Mouse (Mus musculus) effector memory CD4-positive, alpha-beta T cell, adult 7 months (primary cell): Measurements from ENCODE around the gene Echs1. TPM values are rescaled to one million over a fixed set of nuclear protein-coding genes. Genes with fewer than 3 reads are reported as not detected.

Source experiments
- polyA plus RNA-seq: library from polyadenylated mRNA; unstranded; fragments of 100-300 nt; shearing (Covaris generic); gene quantifications from one replicate; pipeline ENCODE4 v1.2.1, GENCODE M21; 2017

Gene Echs1
- 28.5 TPM for polyA plus RNA-seq

DNA sequence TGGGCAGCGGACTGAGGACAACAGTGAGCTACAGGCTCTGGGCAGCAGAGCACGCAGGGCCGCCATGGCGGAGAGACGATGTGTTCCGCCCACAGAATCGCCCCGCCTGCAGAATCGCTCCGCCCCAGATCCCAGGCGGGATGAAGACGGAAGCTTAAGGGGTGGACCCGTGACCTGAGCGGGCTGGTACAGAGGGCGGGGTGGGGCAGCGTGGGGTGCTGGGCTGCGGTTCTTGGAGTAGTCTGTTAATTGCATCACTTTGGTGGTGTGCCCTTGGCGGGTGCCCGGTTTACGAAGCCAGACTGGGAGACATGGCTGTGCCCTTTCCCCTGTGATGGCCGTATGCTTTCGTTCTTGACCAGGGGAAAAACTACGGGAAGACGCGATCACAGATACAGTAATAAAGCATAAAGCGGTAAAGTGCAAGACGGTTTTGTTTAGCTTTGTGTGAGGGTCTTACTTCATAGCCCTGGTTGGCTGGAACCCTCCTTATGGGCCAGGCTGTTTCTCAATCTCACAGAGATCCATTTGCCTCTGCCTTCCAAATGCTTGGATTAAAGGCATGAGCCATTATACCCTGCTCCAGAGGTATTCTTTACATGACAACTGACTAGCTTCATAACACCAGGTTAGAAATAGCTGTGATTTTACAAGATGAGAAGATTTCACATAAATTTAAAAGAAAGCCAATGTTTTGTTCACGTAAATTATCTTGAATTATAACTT lies at the start of gene Echs1:
Gene Echs1 (minus strand): TSS at position 148 of the 726 bp plus-strand sequence.

DNA sequence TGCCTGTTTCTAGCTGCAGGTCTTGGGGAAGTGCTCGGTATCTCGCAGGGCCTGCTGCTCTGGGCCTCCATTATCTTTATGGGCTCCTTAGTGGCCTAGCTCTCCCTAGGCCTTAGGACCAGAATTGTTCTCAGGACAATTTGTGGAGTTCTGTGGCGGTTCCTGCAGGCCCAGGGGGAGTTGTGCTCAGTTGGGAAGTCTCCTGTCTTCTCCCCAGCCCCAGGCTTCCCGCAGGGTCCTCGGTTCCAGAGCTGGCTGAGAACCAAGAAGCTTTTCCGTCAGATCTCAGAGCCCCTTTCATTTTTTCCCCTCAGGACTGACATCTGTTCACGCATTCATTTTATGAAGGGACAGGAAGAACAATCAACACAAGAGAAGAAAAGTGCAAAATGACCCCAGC lies 48.4 kb upstream of the Echs1 start, which contains the start of gene Olfr522:
Gene Olfr522 (minus strand): TSS at position 101 of the 400 bp plus-strand sequence.

DNA sequence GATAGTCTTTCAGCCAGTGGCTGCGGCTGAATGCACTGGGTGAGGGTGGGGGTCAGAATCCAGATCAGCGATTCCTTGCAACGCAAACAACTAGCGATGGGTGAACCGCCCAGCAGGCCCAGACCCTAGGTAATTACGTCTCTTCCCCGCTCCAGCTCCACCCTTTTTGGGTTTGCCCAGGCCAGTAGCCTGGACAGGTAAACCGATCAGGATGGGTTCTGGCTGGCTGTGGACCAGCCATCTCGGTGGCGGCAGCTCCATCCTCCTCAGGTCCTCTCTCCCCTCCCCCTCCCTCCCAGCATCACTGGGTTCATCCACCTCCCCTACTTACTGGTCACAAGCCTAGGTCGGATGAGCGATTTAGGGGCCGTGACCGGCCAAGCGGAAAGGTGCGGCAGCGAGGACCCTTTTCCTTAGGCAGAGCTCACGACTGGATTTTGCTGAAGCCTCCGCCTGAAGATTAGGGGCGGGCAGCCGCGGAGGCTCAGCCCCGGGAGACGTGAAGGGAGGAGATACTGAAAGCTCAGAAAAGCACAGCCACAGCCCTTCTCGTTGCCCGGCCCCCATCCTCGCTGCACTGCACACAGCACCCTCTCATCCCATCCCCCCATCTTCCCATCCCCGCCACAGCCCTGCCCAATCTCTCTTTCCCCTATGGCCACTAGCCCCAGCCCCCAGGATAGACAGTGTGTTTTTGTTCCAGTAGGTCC lies 38.1 kb upstream of the Echs1 start, which contains the start of gene Sprn:
Gene Sprn (minus strand): TSS at position 660 of the 710 bp plus-strand sequence.

DNA sequence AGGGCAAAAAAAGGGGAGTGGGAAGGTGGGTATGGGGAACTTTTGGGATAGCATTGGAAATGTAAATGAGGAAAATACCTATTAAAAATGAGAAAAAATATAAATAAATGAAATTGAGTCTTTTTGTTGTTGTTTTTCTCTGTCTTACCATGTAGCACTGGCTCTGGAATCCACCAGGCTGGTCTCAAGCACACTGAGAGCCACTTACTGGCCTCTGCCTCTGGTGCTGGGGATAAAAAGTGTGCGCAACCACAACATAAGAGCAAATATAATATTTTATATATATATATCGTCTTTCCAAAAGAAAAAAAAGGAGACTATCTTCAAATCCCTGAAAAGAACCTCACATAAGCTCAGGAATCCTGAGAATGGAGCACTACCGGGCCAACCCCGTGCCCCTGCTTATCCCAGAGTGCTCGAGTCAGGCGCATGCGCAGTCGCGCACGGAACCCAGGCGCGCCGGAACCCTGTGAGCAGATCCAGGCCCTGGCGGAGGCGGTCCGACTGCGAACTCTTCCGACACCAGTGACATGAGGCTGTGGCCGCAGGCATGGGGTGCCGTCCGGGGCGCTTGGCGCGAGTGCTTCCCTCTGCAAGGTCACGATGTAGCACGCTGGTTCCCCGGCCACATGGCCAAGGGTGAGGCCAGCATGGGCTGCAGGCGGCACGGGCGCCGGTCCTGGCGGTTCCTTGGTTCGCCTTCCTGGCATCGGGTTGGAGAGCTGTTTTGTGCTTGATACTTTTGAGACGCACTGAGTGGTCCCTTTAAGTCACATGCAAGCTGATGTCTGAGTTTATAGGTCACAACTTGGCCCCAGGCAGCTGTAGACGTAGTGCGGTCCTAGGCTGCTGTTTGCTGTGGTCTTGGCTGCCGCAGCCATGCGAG lies 21.1 kb upstream of the Echs1 start, which contains the start of gene Mtg1:
Gene Mtg1 (plus strand): TSS at position 430 of the 886 bp plus-strand sequence.

DNA sequence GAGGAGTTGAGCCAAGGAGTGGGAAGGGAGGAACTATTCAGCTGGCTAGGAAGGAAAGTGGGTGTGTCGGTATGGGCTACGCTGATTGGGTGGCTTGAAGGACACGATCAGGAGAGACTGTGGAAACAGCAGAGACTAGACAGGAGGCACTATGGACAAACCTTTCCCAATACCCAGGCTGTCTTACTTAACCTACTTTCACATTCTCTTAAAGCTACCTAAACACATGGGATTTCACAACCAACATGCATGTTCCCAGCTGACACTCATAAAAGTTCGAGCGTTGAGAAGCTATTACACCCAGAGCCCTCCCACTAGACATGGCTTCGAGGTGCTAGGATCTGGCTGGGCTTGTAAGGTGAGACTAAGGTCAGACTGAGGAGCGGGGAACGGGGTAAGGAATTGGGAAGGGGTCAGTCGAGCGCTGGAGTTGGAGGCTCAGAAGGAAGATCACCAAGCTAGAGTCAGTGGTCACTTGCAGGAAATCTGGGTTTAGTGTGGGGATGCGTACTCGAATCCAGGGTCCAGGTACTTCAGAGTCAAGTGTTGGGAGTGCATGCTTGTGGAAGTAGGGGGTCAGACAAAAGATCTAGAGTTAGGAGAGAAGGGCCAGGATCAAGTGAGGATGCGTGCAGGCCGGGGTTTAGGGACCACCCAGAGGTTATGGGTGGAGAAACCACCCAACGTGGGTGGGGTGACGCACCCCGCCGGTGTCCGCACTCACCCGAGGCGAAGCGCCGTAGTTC lies 520 bp downstream of the Echs1 start, which contains the start of gene Paox:
Gene Paox (plus strand): TSS at position 217 of the 746 bp plus-strand sequence.

DNA sequence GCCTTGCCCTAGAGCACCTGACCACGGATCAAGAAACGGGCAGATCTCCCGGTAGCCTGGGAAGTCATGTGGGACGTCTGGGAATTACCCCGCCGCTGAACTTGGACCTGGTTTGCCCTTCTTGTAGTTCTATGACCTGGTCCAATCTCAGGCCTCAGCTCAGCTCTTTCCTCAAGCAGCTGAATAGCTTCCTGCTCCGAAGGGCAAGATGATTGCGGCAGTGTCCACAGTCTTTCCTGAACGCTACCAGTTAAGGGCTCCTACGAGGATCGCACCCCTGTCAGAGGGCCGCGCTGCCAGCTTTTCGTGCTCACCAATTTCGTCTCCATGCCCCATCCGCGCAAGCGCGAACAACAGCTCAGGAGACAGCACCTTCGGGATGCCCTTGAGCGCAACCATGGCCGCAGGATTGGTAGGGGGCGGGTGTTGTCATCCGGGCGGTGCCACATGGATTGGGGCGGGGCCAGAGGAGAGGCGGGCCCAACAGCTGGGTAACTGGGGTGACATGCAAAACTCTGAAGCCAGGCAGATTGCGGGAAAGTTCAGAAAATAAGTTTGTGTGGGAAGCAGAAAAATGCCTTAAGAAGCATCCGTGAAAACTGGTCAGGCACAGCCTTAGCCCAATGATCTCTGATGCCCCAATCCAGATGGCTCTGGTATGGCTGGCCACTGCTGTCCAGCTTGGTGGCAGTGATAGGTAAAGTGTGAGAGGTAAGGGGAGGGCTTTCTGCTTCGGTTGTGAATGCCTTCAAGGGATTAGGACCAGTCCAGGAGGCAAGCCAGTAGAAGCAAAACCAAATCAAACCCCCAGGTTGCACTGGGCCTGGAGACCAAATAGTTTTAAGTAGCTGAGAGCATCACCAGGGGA lies 14.0 kb downstream of the Echs1 start, which contains the start of gene Fuom:
Gene Fuom (minus strand): TSS at position 449 of the 868 bp plus-strand sequence.

DNA sequence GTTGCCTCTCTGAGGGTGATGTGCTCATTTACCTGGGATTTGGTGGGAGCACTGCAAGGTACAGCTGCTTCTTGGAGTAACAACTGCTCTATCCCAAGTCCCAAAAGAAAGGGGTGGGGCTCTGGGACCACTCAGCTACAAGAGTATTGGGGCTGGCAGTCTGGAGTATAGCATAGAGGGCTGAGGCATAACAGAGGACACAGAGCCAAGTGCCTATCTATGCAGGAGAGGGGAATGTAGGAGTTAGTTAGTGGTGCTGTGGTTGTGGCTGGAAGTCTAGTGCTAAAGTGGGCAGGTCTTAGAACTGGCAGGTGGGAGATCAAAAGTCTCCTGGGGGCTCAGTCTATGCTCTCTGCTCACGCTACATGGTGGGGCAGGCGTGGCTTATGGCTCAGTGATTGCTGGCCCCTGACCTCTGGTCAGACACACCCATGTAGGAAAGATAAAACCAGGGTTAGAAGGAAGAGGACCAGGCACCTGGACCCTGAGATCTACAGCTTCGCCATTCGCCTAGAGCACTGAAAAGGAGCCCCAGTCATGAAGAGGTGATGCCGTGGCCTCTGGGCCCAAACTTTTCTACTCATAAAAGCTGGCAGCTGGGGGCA lies 23.2 kb downstream of the Echs1 start, which contains the start of gene Prap1:
Gene Prap1 (plus strand): TSS at position 472 of the 605 bp plus-strand sequence.

DNA sequence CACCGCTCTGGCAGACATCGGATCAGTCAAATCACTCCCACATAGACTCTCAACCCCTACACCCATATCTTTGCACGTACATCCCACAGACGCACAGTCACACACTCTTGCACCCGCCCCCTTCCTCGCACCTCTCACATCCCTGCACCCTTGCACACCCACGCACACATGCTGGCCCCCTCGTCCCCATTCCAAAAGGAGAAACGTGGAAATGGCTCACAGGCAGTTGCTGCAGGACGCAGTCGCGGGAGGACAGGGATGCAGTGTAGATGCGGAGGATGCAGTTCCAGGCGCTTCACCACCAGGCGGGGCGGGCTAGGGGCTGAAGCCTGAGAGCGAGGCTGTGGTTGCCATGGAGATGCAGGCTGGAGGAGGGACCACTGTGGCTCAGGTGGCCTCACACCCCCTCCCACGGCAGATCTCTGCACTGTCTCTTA lies 34.0 kb downstream of the Echs1 start, which contains the start of gene Caly:
Gene Caly (minus strand): TSS at position 307 of the 437 bp plus-strand sequence.

Other genes with a start within 250 kb of the Echs1 start
- 0.23 TPM for gene Kndc1, start 221.8 kb downstream of the Echs1 start, polyA plus RNA-seq
- gene Utf1, start 172.7 kb downstream of the Echs1 start, polyA plus RNA-seq: 21.0 TPM
- 1.9 TPM for gene 6430531B16Rik, start 137.7 kb downstream of the Echs1 start, polyA plus RNA-seq
- 22.3 TPM for gene Adam8, start 123.9 kb downstream of the Echs1 start, polyA plus RNA-seq
- 62.9 TPM for gene Zfp511, start 80.1 kb downstream of the Echs1 start, polyA plus RNA-seq
- gene Tubgcp2, start 79.8 kb downstream of the Echs1 start, polyA plus RNA-seq: 34.1 TPM
- gene Msx3, start 67.4 kb downstream of the Echs1 start, polyA plus RNA-seq: not detected
- gene Caly, start 33.9 kb downstream of the Echs1 start, polyA plus RNA-seq: not detected
- not detected for gene Prap1, start 23.1 kb downstream of the Echs1 start, polyA plus RNA-seq
- gene Fuom, start 14.0 kb downstream of the Echs1 start, polyA plus RNA-seq: 6.1 TPM
- gene Paox, start 677 bp downstream of the Echs1 start, polyA plus RNA-seq: 1.3 TPM
- 23.1 TPM for gene Mtg1, start 21.1 kb upstream of the Echs1 start, polyA plus RNA-seq
- gene Sprn, start 38.4 kb upstream of the Echs1 start, polyA plus RNA-seq: not detected
- 0.13 TPM for gene Olfr522, start 48.3 kb upstream of the Echs1 start, polyA plus RNA-seq
- gene Olfr523, start 56.7 kb upstream of the Echs1 start, polyA plus RNA-seq: not detected
- 1.0 TPM for gene Olfr524, start 89.5 kb upstream of the Echs1 start, polyA plus RNA-seq
- 2.2 TPM for gene Cd163l1, start 101.8 kb upstream of the Echs1 start, polyA plus RNA-seq
- 18.7 TPM for gene 5830411N06Rik, start 130.8 kb upstream of the Echs1 start, polyA plus RNA-seq
- 0.32 TPM for gene Olfr525, start 204.4 kb upstream of the Echs1 start, polyA plus RNA-seq
- gene Olfr527, start 217.5 kb upstream of the Echs1 start, polyA plus RNA-seq: not detected
- gene Olfr60, start 245.2 kb upstream of the Echs1 start, polyA plus RNA-seq: not detected